Comparison of ENCODE assay signal across 31 mouse cellular contexts in genomic region chr11:53532231-53532620, GRCm38 (mm10). TPM values are rescaled to one million over a fixed set of nuclear protein-coding genes. Genes with fewer than 3 reads are reported as not detected.
DNase-seq lines count a peak whose midpoint lies in the region; ATAC-seq and TF ChIP-seq lines count a peak whose summit lies in the region.
"Had no signal": no experiment of that assay in that cellular context is flagged by ENCODE, and none has a peak within 500 bp of the region (broad histone marks: within the 10 kb centered on the region; RNA-seq: fewer than 3 reads in every experiment).

No protein-coding gene starts in this region.

- TF ChIP-seq RAD21 in CH12.LX (IDR thresholded peaks at IDR 0.05; ENCODE audit: low read depth, low read length) (no peak), MEL (IDR thresholded peaks at IDR 0.05; ENCODE audit: low read depth, low read length) (no peak)

- H3K4me1 ChIP-seq in CH12.LX (ENCODE audit: control insufficient read depth in 1 of 2, insufficient read depth in 2 of 2) = peaks cover 0 to 8% of the 10 kb centered on the region in 2 experiments; a peak in 2 of 4 replicates
- peaks cover 27 to 38% of the 10 kb centered on the region in 2 experiments for H3K4me1 ChIP-seq in MEL (ENCODE audit: control insufficient read depth in 1 of 2, insufficient read depth in 2 of 2, low read length in 2 of 2)
- peaks cover 14% of the 10 kb centered on the region for H3K4me1 ChIP-seq in hindbrain, embryonic 13.5 days (replicated peaks)

- TF ChIP-seq EP300 in CH12.LX (IDR thresholded peaks at IDR 0.05; ENCODE audit: low read length) = no peak
- TF ChIP-seq EP300 in MEL (IDR thresholded peaks at IDR 0.05; ENCODE audit: low read depth in 1 of 2, low read length in 2 of 2) = peak in 1 of 2 experiments; percentile 18; a peak in 1 of 4 replicates

- H3K9ac ChIP-seq in CH12.LX (ENCODE audit: insufficient read depth, low read depth) (no peak overlapping the region), MEL (ENCODE audit: control insufficient read depth, low read depth, low read length, poor library complexity, severe bottlenecking) (no peak overlapping the region)
- no peak overlapping the region for H3K9ac ChIP-seq in hindbrain, embryonic 13.5 days
- H3K9ac ChIP-seq: heart, embryonic 13.5 days; hindbrain, embryonic 15.5 days; intestine, embryonic 15.5 days; limb, embryonic 15.5 days; lung, embryonic 14.5 days; midbrain, embryonic 15.5 days; neural tube, embryonic 12.5 days had no signal

- H3K27me3 ChIP-seq in CH12.LX (replicated peaks) = no peaks in the 10 kb centered on the region
- no peaks in the 10 kb centered on the region for H3K27me3 ChIP-seq in MEL (ENCODE audit: control insufficient read depth in 1 of 2, insufficient read depth in 2 of 2, low read length in 2 of 2)
- H3K27me3 ChIP-seq in hindbrain, embryonic 13.5 days = no peaks in the 10 kb centered on the region
- H3K27me3 ChIP-seq: heart, embryonic 13.5 days; hindbrain, embryonic 15.5 days; intestine, embryonic 15.5 days; limb, embryonic 15.5 days; midbrain, embryonic 15.5 days; neural tube, embryonic 12.5 days had no signal

- no peaks in the 10 kb centered on the region for H3K79me2 ChIP-seq in CH12.LX (replicated peaks; ENCODE audit: control insufficient read depth, extremely low read depth, insufficient read depth, poor library complexity, severe bottlenecking)
- peaks cover 42% of the 10 kb centered on the region for H3K79me2 ChIP-seq in MEL (ENCODE audit: control insufficient read depth, insufficient read depth, low read length, poor library complexity)

- dilution Hi-C loops in CH12.LX (cut with MboI; ENCODE audit: extremely low pct_ligation_motif_present, extremely low pct_unique_long_range_greater_than_20kb, low sequenced_read_pairs) = no loop called here

- TF ChIP-seq CTCF in left cerebral cortex, adult 2 months (IDR thresholded peaks at IDR 0.05) = peak; percentile 24
- TF ChIP-seq CTCF in CH12.LX (conservative IDR thresholded peaks at IDR 0.05 in 1 of 2, IDR thresholded peaks at IDR 0.05 in 1 of 2; ENCODE audit: low read depth in 2 of 2, low read length in 2 of 2) (peak in 1 of 2 experiments; percentile 21; a peak in 2 of 4 replicates), MEL (IDR thresholded peaks at IDR 0.05 in 2 of 3, conservative IDR thresholded peaks at IDR 0.05 in 1 of 3; ENCODE audit: control insufficient read depth in 1 of 3, insufficient read depth in 1 of 3, low read depth in 2 of 3, low read length in 3 of 3, poor library complexity in 1 of 3, severe bottlenecking in 1 of 3) (peak in 2 of 3 experiments; percentile 22 to 35; a peak in 4 of 6 replicates)

- H3K4me3 ChIP-seq in left cerebral cortex, adult 2 months = no peak overlapping the region
- H3K4me3 ChIP-seq in CH12.LX (replicated peaks in 1 of 3; ENCODE audit: low read depth in 2 of 3, low read length in 2 of 3, poor library complexity in 1 of 3) (no peak overlapping the region), MEL (ENCODE audit: control insufficient read depth in 1 of 2, insufficient read depth in 1 of 2, low read depth in 2 of 2, low read length in 2 of 2) (no peak overlapping the region)
- no peak overlapping the region for H3K4me3 ChIP-seq in hindbrain, embryonic 13.5 days
- H3K4me3 ChIP-seq: forebrain, embryonic 10.5 days; heart, embryonic 13.5 days; hindbrain, embryonic 15.5 days; intestine, embryonic 15.5 days; limb, embryonic 15.5 days; midbrain, embryonic 15.5 days; neural tube, embryonic 12.5 days had no signal

- in situ Hi-C loops in CH12.LX (cut with MboI; ENCODE audit: low pct_ligation_motif_present, low pct_unique_long_range_greater_than_20kb, low sequenced_read_pairs) = no loop called here

- no peak overlapping the region for H3K27ac ChIP-seq in left cerebral cortex, adult 2 months
- H3K27ac ChIP-seq in CH12.LX (ENCODE audit: insufficient read depth, low read depth) = no peak overlapping the region
- no peak overlapping the region for H3K27ac ChIP-seq in MEL (ENCODE audit: control insufficient read depth, low read depth, low read length)
- no peak overlapping the region for H3K27ac ChIP-seq in hindbrain, embryonic 13.5 days
- H3K27ac ChIP-seq: forebrain, embryonic 10.5 days; heart, embryonic 13.5 days; hindbrain, embryonic 15.5 days; intestine, embryonic 15.5 days; limb, embryonic 15.5 days; midbrain, embryonic 15.5 days; neural tube, embryonic 12.5 days had no signal

- 87% methylated on average over 1 of the region's 1 CpGs for WGBS in hindbrain, embryonic 13.5 days

- TF ChIP-seq POLR2A in CH12.LX (IDR thresholded peaks at IDR 0.05; ENCODE audit: low read depth, low read length) (no peak), MEL (IDR thresholded peaks at IDR 0.05; ENCODE audit: control insufficient read depth in 1 of 2, insufficient read depth in 1 of 2, low read depth in 1 of 2, low read length in 2 of 2, poor library complexity in 1 of 2) (no peak)

- no peak overlapping the region for H3K4me2 ChIP-seq in CH12.LX (ENCODE audit: insufficient read depth, low read depth, poor library complexity, severe bottlenecking)
- H3K4me2 ChIP-seq in hindbrain, embryonic 13.5 days = no peak overlapping the region
- H3K4me2 ChIP-seq: heart, embryonic 13.5 days; hindbrain, embryonic 15.5 days; intestine, embryonic 15.5 days; limb, embryonic 15.5 days; lung, embryonic 14.5 days; midbrain, embryonic 15.5 days; neural tube, embryonic 12.5 days had no signal

- peaks cover 37 to 45% of the 10 kb centered on the region in 2 experiments for H3K36me3 ChIP-seq in CH12.LX (replicated peaks in 1 of 2; ENCODE audit: control insufficient read depth in 1 of 2, insufficient read depth in 1 of 2, low read length in 1 of 2)
- peaks cover 36 to 46% of the 10 kb centered on the region in 2 experiments for H3K36me3 ChIP-seq in MEL (ENCODE audit: control insufficient read depth in 1 of 2, insufficient read depth in 2 of 2, low read length in 2 of 2)
- peaks cover 45% of the 10 kb centered on the region for H3K36me3 ChIP-seq in hindbrain, embryonic 13.5 days

- ATAC-seq in megakaryocyte progenitor cell, adult 5-6 weeks (replicated peaks; ENCODE audit: poor library complexity) = 0 out of 2 replicates have a peak, but pooled peaks have one; percentile 16
- ATAC-seq in hindbrain, embryonic 13.5 days (ENCODE audit: low FRiP score) = no peak
- ATAC-seq: activated CD4-positive, CD25-positive, alpha-beta regulatory T cell, adult 4 months; forebrain, embryonic 16.5 days; intestine, embryonic 15.5 days; midbrain, embryonic 15.5 days had no signal

- no peak for DNase-seq in left cerebral cortex, adult 2 months (ENCODE audit: extremely low spot score in 1 of 2, low spot score in 2 of 2)
- DNase-seq in left cerebral cortex, postnatal 36 days (ENCODE audit: low spot score in 2 of 2) = no peak
- DNase-seq in CH12.LX (ENCODE audit: extremely low read depth) (no peak), MEL (ENCODE audit: low read depth, low spot score) (peak; percentile 63)
- DNase-seq in thymus, postnatal 14 days = no peak
- DNase-seq: adrenal gland, postnatal 10 days; cerebellum, adult 11-12 months; cerebellum, postnatal 10 days; gastrocnemius, postnatal 10 days; kidney, adult 8-10 months; kidney, postnatal 36 days; left cerebral cortex, postnatal 4 days; lung, embryonic 14.5 days; right cerebral cortex, postnatal 4 days; thymus, postnatal 36 days had no signal

- H3K9me3 ChIP-seq in CH12.LX (replicated peaks; ENCODE audit: low read length) (no peaks in the 10 kb centered on the region), MEL (replicated peaks; ENCODE audit: insufficient read depth, low read length) (no peaks in the 10 kb centered on the region)
- no peaks in the 10 kb centered on the region for H3K9me3 ChIP-seq in hindbrain, embryonic 13.5 days
- H3K9me3 ChIP-seq: forebrain, embryonic 10.5 days; G1E; heart, embryonic 13.5 days; hindbrain, embryonic 15.5 days; intestine, embryonic 15.5 days; limb, embryonic 15.5 days; midbrain, embryonic 15.5 days; neural tube, embryonic 12.5 days had no signal

- intact Hi-C loops in left cerebral cortex, adult 2 months (cut with DNase I) = no loop called here
- intact Hi-C loops in left cerebral cortex, postnatal 36 days (cut with DNase I) = no loop called here

RNA-seq across cellular contexts. Expression of gene Sept8, which starts 13.2 kb away (rescaled TPM):
- 100 to 1,000 TPM; 304 to 314 TPM for total RNA-seq in left cerebral cortex, adult 2 months (2021)
- 100 to 1,000 TPM; 305 to 337 TPM for total RNA-seq in left cerebral cortex, postnatal 36 days (2021)
- total RNA-seq in CH12.LX (2012; rRNA removed) (14.9 and 21.9 TPM in 2 replicates), CH12.LX (2014; rRNA removed) (8.2 and 8.5 TPM in 2 replicates), MEL (2012; rRNA removed) (199 and 278 TPM in 2 replicates)
- polyA plus RNA-seq in CH12.LX (2012; ENCODE audit: insufficient read length, low read depth) (15.2 and 15.3 TPM in 2 replicates), MEL (2012; ENCODE audit: insufficient read depth in 1 of 2, insufficient read length in 2 of 2, low read depth in 1 of 2, low replicate concordance in 2 of 2, missing spikeins in 1 of 2) (100 to 1,000 TPM; 196 to 294 TPM)
- total RNA-seq in megakaryocyte progenitor cell, adult 5-6 weeks (2015) = 15.5 and 27.3 TPM in 2 replicates
- total RNA-seq in megakaryocyte progenitor cell, adult 5-6 weeks (2017) = 11.0 and 24.6 TPM in 2 replicates
- polyA plus RNA-seq in hindbrain, embryonic 13.5 days (2015; fragmentation: Nextera tagmentation; extraction: Ambion mirVana) = 16.4 and 17.3 TPM in 2 replicates

RNA-seq across cellular contexts. Expression of gene Kif3a, which starts 35.0 kb away (rescaled TPM):
- 100 to 1,000 TPM; 127 to 131 TPM for total RNA-seq in left cerebral cortex, adult 2 months (2021)
- 100 to 1,000 TPM; 115 to 130 TPM for total RNA-seq in left cerebral cortex, postnatal 36 days (2021)
- total RNA-seq in CH12.LX (2012; rRNA removed) (11.3 and 18.3 TPM in 2 replicates), CH12.LX (2014; rRNA removed) (7.7 and 8.9 TPM in 2 replicates), MEL (2012; rRNA removed) (13.6 and 14.2 TPM in 2 replicates)
- polyA plus RNA-seq in CH12.LX (2012; ENCODE audit: insufficient read length, low read depth) (26.5 and 27.9 TPM in 2 replicates), MEL (2012; ENCODE audit: insufficient read depth in 1 of 2, insufficient read length in 2 of 2, low read depth in 1 of 2, low replicate concordance in 2 of 2, missing spikeins in 1 of 2) (10 to 100 TPM; 17.1 to 88.3 TPM)
- 3.9 TPM in 2 replicates for total RNA-seq in megakaryocyte progenitor cell, adult 5-6 weeks (2015)
- total RNA-seq in megakaryocyte progenitor cell, adult 5-6 weeks (2017) = 6.2 and 9.1 TPM in 2 replicates
- 275 and 285 TPM in 2 replicates for polyA plus RNA-seq in hindbrain, embryonic 13.5 days (2015; fragmentation: Nextera tagmentation; extraction: Ambion mirVana)

RNA-seq across cellular contexts. Expression of gene Sowaha, which starts 52.2 kb away (rescaled TPM):
- 10 to 100 TPM; 68.8 to 83.8 TPM for total RNA-seq in left cerebral cortex, adult 2 months (2021)
- 10 to 100 TPM; 59.1 to 81.6 TPM for total RNA-seq in left cerebral cortex, postnatal 36 days (2021)
- total RNA-seq in CH12.LX (2012; rRNA removed) (not detected in 2 replicates), CH12.LX (2014; rRNA removed) (not detected in 2 replicates), MEL (2012; rRNA removed) (not detected in 2 replicates)
- polyA plus RNA-seq in CH12.LX (2012; ENCODE audit: insufficient read length, low read depth) (not detected in 2 replicates), MEL (2012; ENCODE audit: insufficient read depth in 1 of 2, insufficient read length in 2 of 2, low read depth in 1 of 2, low replicate concordance in 2 of 2, missing spikeins in 1 of 2) (not detected)
- total RNA-seq in megakaryocyte progenitor cell, adult 5-6 weeks (2015) = 0.73 and 0.79 TPM in 2 replicates
- 0.29 and 0.91 TPM in 2 replicates for total RNA-seq in megakaryocyte progenitor cell, adult 5-6 weeks (2017)
- polyA plus RNA-seq in hindbrain, embryonic 13.5 days (2015; fragmentation: Nextera tagmentation; extraction: Ambion mirVana) = 0.55 and 0.71 TPM in 2 replicates
- polyA plus RNA-seq: activated CD4-positive, CD25-positive, alpha-beta regulatory T cell, adult 4 months had no signal

RNA-seq across cellular contexts. Expression of gene Gm9945, which starts 52.3 kb away (rescaled TPM):
- total RNA-seq in left cerebral cortex, adult 2 months (2021) = 1 to 10 TPM; 1.8 to 2.2 TPM
- total RNA-seq in left cerebral cortex, postnatal 36 days (2021) = 1 to 10 TPM; 2.6 to 3.4 TPM
- total RNA-seq in CH12.LX (2012; rRNA removed) = not detected in 2 replicates
- total RNA-seq in CH12.LX (2014; rRNA removed) = not detected in 2 replicates
- polyA plus RNA-seq in CH12.LX (2012; ENCODE audit: insufficient read length, low read depth) = not detected in 2 replicates
- not detected in 2 replicates for total RNA-seq in MEL (2012; rRNA removed)
- polyA plus RNA-seq in MEL (2012; ENCODE audit: insufficient read depth in 1 of 2, insufficient read length in 2 of 2, low read depth in 1 of 2, low replicate concordance in 2 of 2, missing spikeins in 1 of 2) = not detected
- total RNA-seq in megakaryocyte progenitor cell, adult 5-6 weeks (2015) = not detected in 2 replicates
- total RNA-seq in megakaryocyte progenitor cell, adult 5-6 weeks (2017) = not detected in 2 replicates
- polyA plus RNA-seq in hindbrain, embryonic 13.5 days (2015; fragmentation: Nextera tagmentation; extraction: Ambion mirVana) = 0.28 TPM in 1 of 2 replicates, not detected in the other
- total RNA-seq: adrenal gland, postnatal 10 days; gastrocnemius, postnatal 10 days; heart, adult 18-20 months; heart, postnatal 25 days had no signal
- polyA plus RNA-seq: activated CD4-positive, CD25-positive, alpha-beta regulatory T cell, adult 4 months; embryonic facial prominence, embryonic 11.5 days; forebrain, embryonic 10.5 days; forebrain, embryonic 16.5 days; heart, embryonic 13.5 days; intestine, embryonic 15.5 days; limb, embryonic 15.5 days; lung, embryonic 14.5 days; neural tube, embryonic 12.5 days; stomach, embryonic 14.5 days had no signal

Comparison
In these comparisons a context has a peak if more than half of its experiments do, and no peak if none do; other contexts are left out.
1. RNA of gene Sowaha, which starts 52.2 kb away (total RNA-seq): 68.8 to 83.8 TPM in left cerebral cortex, adult 2 months and 59.1 to 81.6 TPM in left cerebral cortex, postnatal 36 days; 0.29 to 0.91 TPM in megakaryocyte progenitor cell, adult 5-6 weeks, not detected in CH12.LX and not detected in MEL; every median in the first group is over 10 times any median in the second.